In genomic region chr1:23798306-23798705, GRCm38 (mm10) we compare ENCODE assay signal across 18 mouse cellular contexts. TPM values are rescaled to one million over a fixed set of nuclear protein-coding genes. Genes with fewer than 3 reads are reported as not detected.
DNase-seq lines count a peak whose midpoint lies in the region.
"Had no signal": no experiment of that assay in that cellular context is flagged by ENCODE, and none has a peak within 500 bp of the region (broad histone marks: within the 10 kb centered on the region; RNA-seq: fewer than 3 reads in every experiment).

No protein-coding gene starts in this region.

- intact Hi-C loops in heart, postnatal 25 days (cut with DNase I): no loop called here

- DNase-seq in cerebellum, postnatal 14 days: peak; percentile 31 to 47
- no peak for DNase-seq in cerebellum, adult 11-12 months
- DNase-seq in ES-CJ7 (ENCODE audit: low read depth, low spot score): peak; percentile 11
- peak; percentile 56 to 62 for DNase-seq in kidney, adult 8-10 months
- DNase-seq in kidney, postnatal 25 days: peak; percentile 55 to 77
- no peak for DNase-seq in heart, postnatal 25 days (ENCODE audit: low spot score)
- DNase-seq in urinary bladder, postnatal 4 days (ENCODE audit: low spot score in 2 of 2): no peak
- DNase-seq: adrenal gland, postnatal 10 days; B cell, adult 2 months; gastrocnemius, postnatal 14 days; heart, postnatal 14 days; liver; lung, adult 2 months; lung, postnatal 10 days; right cerebral cortex, adult 18-20 months; spleen, adult 18-20 months; thymus, postnatal 14 days had no signal

RNA-seq across cellular contexts. Expression of gene B3gat2, which starts 36.8 kb away (rescaled TPM):
- total RNA-seq in heart, postnatal 25 days (2021): not detected
- total RNA-seq: adrenal gland, postnatal 10 days; gastrocnemius, postnatal 14 days; granulocyte monocyte progenitor cell, adult 5-6 weeks; heart, postnatal 14 days had no signal

Comparison
In these comparisons a context has a peak if more than half of its experiments do, and no peak if none do; other contexts are left out.
1. DNase-seq: peak in cerebellum, postnatal 14 days (2 of 2), ES-CJ7 (single experiment), kidney, adult 8-10 months (2 of 2) and kidney, postnatal 25 days (2 of 2); none in cerebellum, adult 11-12 months (single experiment), heart, postnatal 25 days (single experiment) and urinary bladder, postnatal 4 days (0 of 2).